Mouse (Mus musculus) kidney, adult 2 months (tissue): ENCODE measurements around the gene Aldh6a1. TPM values are rescaled to one million over a fixed set of nuclear protein-coding genes. Genes with fewer than 3 reads are reported as not detected.

Experiments
- DNase-seq: peaks from one replicate; pipeline ENCODE4 v3.0.0; 2021
- H3K27ac ChIP-seq: fragments of 200-500 bp; 2 replicates; pipeline ENCODE4 v1.5.1; 2012; ENCODE audit warnings: low read depth, low read length, control low read depth, inconsistent platforms; ENCODE audit not compliant: insufficient read depth
- H3K27me3 ChIP-seq: fragments of 200-500 bp; replicated peaks from 2 replicates; pipeline ENCODE4 v1.6.1; 2012; ENCODE audit warnings: mild to moderate bottlenecking, moderate library complexity, low read length, inconsistent platforms; ENCODE audit not compliant: control insufficient read depth, insufficient read depth
- H3K36me3 ChIP-seq: fragments of 200-500 bp; 2 replicates; pipeline ENCODE4 v1.6.1; 2012; ENCODE audit warnings: mild to moderate bottlenecking, moderate library complexity, low read length, inconsistent platforms; ENCODE audit not compliant: control insufficient read depth, insufficient read depth
- H3K4me1 ChIP-seq: fragments of 200-500 bp; 2 replicates; pipeline ENCODE4 v1.6.1; 2011; ENCODE audit warnings: low read length; ENCODE audit not compliant: control insufficient read depth, insufficient read depth
- H3K4me3 ChIP-seq: fragments of 200-500 bp; 2 replicates; pipeline ENCODE4 v1.5.1; 2011; ENCODE audit warnings: mild to moderate bottlenecking, low read depth, low read length, control low read depth; ENCODE audit not compliant: insufficient read depth
- CTCF ChIP-seq: fragments of 200-500 bp; conservative IDR thresholded peaks from 2 replicates; pipeline ENCODE4 v1.5.1; 2011; ENCODE audit warnings: low read depth, mild to moderate bottlenecking, control low read depth, low read length, moderate library complexity, mixed read lengths; ENCODE audit not compliant: insufficient read depth, insufficient read length
- POLR2A ChIP-seq: fragments of 200-500 bp; IDR thresholded peaks from one replicate; pipeline ENCODE4 v1.6.1; 2011; ENCODE audit warnings: low read depth, low read length, control low read depth
- WGBS: fragments of 180-500 bp; shearing (Covaris S2); methylation state at CpG from one replicate; pipeline ENCODE4 v1.1.7; 2018; 5-methylcytosine and 5-hydroxymethylcytosine counted together
- polyA plus RNA-seq: library from polyadenylated mRNA; depleted of rRNA; stranded (reverse); fragments of >200 nt; gene quantifications from 2 replicates; pipeline ENCODE4 v1.2.3, GENCODE M21; 2012

The Aldh6a1 gene
- polyA plus RNA-seq, 1 experiment = 297 TPM

DNA sequence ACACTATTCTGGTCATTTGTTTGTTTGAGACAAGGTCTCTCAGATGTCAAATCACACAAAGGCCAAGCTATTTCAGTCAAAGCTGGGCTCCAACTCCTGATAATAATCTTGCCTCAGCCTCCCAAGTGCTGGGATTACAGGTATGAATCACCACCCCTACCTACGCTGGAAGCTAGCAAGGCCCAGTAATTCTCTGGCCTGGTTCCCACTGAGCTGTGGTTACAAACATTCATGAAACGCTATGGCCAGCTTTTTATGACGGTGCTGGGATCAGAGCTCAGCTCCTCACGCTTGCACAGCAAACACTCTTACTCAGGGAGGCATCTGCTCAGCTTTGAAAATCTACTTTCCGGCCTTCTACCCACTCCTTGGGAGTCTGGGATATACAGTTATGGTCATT is 57.0 kb downstream of the Aldh6a1 start:
- Histone ChIP-seq H3K36me3 (peaks cover 4% of the 10 kb centered on the region; the same call in 1 of the 2 replicates), H3K4me3 (no peak overlapping the region), H3K4me1 (peaks cover 7% of the 10 kb centered on the region; the same call in 1 of the 2 replicates), H3K27ac (no peak overlapping the region), H3K27me3 (no peaks in the 10 kb centered on the region)
- no peak for TF ChIP-seq CTCF
- no peak for TF ChIP-seq POLR2A
- 70% methylated on average over 5 of the region's 5 CpGs for WGBS
- DNase-seq = no peak

DNA sequence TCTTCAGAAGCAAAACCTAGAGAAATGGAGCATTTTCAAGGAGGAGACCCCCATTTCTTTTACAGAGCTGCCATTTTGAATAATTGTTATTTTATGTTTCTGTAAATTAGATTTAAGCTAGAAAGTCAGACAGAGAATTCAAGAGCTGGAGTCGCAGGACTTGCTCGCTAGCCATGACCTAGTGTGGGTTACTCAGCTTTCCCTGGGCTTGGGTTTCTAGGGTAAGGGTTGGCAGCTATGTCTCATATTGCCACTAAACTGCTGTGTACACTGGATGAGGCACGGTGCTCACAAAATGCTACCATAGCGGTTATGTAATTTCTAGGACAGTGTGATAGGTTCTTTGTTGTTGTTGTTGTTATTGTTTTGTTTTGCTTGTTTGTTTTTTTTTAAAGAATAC is 58.1 kb downstream of the Aldh6a1 start:
- no peak for DNase-seq
- 93% methylated on average over 4 of the region's 4 CpGs for WGBS
- Histone ChIP-seq H3K27me3 (no peaks in the 10 kb centered on the region), H3K4me1 (peaks cover 12% of the 10 kb centered on the region), H3K4me3 (no peak overlapping the region), H3K36me3 (peaks cover 4% of the 10 kb centered on the region; the same call in 1 of the 2 replicates), H3K27ac (no peak overlapping the region)
- TF ChIP-seq CTCF (no peak), POLR2A (no peak)

DNA sequence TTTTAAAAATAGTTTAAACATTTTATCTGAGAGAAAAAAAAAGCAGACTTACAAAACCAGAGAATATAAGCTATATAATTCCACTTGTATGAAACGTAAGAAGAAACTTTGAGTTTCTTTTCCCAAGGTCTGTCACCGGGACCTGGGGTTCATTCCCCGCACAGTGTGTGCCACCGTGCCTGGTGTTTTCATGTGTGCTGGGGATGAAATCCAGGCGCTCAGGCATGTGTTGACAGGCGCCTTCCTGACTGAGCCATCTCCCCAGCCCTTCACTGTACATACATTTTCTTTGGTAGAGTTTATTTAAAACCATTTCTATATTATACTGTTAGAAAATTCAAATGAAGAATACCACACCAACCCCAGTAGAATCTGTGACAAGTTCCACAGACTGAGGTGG is 60.5 kb downstream of the Aldh6a1 start:
- WGBS = 91% methylated on average over 6 of the region's 6 CpGs
- Histone ChIP-seq H3K4me3 (no peak overlapping the region), H3K36me3 (no peaks in the 10 kb centered on the region; the same call in none of the 2 replicates), H3K27ac (no peak overlapping the region), H3K4me1 (peaks cover 14% of the 10 kb centered on the region), H3K27me3 (no peaks in the 10 kb centered on the region)
- no peak for DNase-seq
- TF ChIP-seq CTCF (no peak), POLR2A (no peak)

DNA sequence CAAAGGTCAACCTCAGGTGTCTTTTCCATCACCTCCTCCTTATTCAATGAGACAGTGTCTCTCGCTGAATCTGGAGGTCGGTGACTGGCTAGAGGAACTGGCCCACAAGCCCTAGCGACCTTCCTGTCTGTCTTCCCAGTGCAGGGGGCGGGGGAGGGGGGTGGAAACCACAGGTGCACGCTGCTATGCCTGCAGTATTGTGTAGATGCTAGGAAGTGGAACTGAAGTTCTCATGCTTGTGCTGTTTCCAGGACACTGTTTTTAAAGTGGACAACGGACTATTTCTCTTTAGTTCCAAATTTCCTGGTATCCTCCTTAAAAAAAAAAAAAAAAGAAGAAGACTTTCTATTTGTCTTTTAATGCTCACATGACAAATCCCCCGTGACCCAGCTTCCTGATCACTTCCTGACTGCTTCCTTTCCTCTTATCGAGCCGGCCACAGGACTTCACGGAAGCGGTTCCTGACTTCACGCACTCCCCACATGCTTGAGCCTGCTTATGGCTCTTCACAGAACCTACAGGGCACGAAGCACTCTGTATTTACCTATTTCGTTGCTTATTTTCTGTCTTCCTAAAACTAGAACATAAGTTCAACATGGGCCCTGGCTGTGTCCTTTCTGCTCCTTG is 61.9 kb downstream of the Aldh6a1 start:
- H3K27ac ChIP-seq = peak overlapping the region; percentile 78
- H3K36me3 ChIP-seq = no peaks in the 10 kb centered on the region; the same call in none of the 2 replicates
- peaks cover 26% of the 10 kb centered on the region for H3K4me1 ChIP-seq
- H3K4me3 ChIP-seq = no peak overlapping the region
- 54% methylated on average over 14 of the region's 14 CpGs for WGBS
- peak; percentile 46 for DNase-seq
- no peaks in the 10 kb centered on the region for H3K27me3 ChIP-seq
- TF ChIP-seq CTCF = no peak
- TF ChIP-seq POLR2A = no peak

DNA sequence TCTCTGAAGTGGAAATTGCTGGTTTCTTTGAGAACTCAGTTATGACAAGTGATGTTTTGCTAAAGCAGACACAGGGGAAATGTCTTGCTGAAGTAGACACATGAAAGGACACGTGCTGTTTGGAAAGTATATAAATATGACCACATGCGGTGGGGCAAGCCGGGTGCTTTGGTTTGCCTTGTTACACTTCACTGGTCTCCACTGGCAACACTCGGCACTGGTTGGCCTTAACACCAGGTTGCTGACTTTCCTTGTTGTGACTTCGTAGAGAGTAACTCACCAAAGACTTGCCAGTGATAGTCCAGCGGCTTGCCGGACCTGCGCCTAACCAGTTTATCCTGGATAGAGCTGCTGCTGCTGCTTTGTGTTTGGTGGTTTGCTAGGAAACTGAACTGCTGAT is 62.7 kb downstream of the Aldh6a1 start:
- no peaks in the 10 kb centered on the region; the same call in none of the 2 replicates for H3K36me3 ChIP-seq
- peak overlapping the region; percentile 78 for H3K27ac ChIP-seq
- TF ChIP-seq POLR2A (no peak), CTCF (no peak)
- 37% methylated on average over 8 of the region's 8 CpGs for WGBS
- H3K4me1 ChIP-seq = peaks cover 26% of the 10 kb centered on the region
- no peak overlapping the region for H3K4me3 ChIP-seq
- peak; percentile 75 for DNase-seq
- no peaks in the 10 kb centered on the region for H3K27me3 ChIP-seq

DNA sequence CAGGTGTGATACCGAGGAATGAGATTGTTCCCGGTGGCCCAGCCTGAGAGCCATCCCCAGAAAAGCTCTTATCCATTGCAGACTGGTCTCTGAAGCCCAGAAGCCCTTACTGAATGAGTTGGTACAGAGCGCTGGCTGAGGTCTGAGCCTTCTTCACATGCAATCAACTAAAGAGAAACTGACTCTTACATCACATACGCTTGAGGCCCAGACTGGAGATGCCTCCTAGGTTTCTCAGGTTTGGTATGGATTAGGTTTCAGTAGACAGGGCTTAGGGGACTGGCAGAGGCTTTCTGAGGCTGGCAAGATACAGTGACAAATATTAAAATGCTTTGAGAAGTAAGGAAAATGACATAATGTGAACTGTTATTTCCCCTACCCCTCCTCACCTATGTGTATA is 65.4 kb downstream of the Aldh6a1 start:
- no peaks in the 10 kb centered on the region; the same call in none of the 2 replicates for H3K36me3 ChIP-seq
- H3K4me3 ChIP-seq = no peak overlapping the region
- peak overlapping the region; percentile 75 for H3K27ac ChIP-seq
- no peaks in the 10 kb centered on the region for H3K27me3 ChIP-seq
- 88% methylated on average over 4 of the region's 4 CpGs for WGBS
- TF ChIP-seq POLR2A = no peak
- TF ChIP-seq CTCF = no peak
- no peak for DNase-seq
- peaks cover 26% of the 10 kb centered on the region for H3K4me1 ChIP-seq

DNA sequence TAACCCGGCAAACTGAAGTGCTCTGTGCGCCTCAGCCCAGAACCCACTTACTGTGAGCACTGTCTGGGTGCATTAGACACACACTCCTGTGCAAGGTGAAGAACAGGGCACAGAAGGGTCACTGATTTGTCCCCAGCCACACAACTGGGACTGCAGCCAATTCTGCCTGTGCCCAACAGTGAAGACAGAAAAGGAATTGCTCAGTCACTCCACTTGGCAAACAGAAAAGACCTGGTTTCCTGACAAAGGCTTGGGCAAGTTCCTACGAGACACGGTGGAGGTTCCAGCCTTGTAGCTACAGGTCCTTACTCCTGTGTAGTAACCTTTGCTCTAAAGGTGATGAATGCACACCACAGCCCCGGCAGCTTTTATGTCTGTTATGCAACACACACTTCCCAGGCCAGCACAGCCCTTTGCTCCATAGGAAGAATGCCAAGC is 66.1 kb downstream of the Aldh6a1 start:
- DNase-seq = peak; percentile 94
- WGBS = 25% methylated on average over 5 of the region's 5 CpGs
- H3K27ac ChIP-seq = peak overlapping the region; percentile 75
- H3K4me1 ChIP-seq = peaks cover 26% of the 10 kb centered on the region
- TF ChIP-seq CTCF (no peak), POLR2A (no peak)
- H3K4me3 ChIP-seq = no peak overlapping the region
- no peaks in the 10 kb centered on the region for H3K27me3 ChIP-seq
- H3K36me3 ChIP-seq = no peaks in the 10 kb centered on the region; the same call in none of the 2 replicates
